9 mouse cellular contexts compared by ENCODE assay signal in the genomic region with DNA sequence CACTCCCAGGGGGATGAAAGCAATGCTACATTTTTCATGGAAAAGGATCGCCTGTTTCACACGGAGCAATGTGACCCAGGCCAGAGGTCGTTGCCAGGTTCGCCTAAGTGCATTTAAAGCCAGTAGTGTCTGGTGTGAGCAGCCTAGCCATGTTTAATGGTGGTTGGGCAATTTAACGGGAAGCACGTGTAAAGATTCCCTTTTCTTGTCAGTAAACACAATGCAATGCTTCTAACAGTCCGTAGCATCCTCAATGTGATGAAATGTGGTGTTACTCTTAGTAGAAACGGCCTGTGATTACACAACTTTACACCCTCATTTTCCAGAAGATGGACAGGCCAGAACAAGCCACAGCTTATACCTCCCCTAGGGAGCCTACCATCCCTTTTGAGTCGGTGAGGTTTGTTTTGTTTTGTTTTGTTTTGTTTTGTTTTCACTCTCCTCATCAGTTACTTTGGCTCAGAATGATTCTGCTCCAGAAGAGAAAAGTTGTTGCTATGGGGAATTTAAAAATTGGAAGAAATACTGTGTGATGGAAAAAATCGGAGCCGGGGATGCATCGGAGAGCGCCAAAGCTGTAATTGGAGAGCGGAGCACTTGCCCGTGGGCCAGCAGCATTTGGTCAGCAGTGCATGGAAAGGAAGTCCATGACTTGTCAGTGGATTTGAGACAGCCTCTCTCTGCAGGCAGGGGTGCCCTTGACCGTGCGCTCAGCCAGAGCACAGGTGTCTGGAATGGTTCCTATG.
A peak's percentile ranks its signal among the peaks of the same experiment; 100 is the strongest.
DNase-seq lines count a peak whose midpoint lies in the region; ATAC-seq lines count a peak whose summit lies in the region.
"Had no signal": no experiment of that assay in that cellular context is flagged by ENCODE, and none has a peak within 500 bp of the region (broad histone marks: within the 10 kb centered on the region; RNA-seq: fewer than 3 reads in every experiment).

No protein-coding gene starts in this region.

- no peaks in the 10 kb centered on the region for H3K27me3 ChIP-seq in hindbrain, embryonic 13.5 days
- no peaks in the 10 kb centered on the region for H3K27me3 ChIP-seq in hindbrain, embryonic 11.5 days (ENCODE audit: control insufficient read depth, insufficient read depth, low read length)
- H3K27me3 ChIP-seq in intestine, embryonic 16.5 days (replicated peaks; ENCODE audit: control insufficient read depth, insufficient read depth, low read length), result no peaks in the 10 kb centered on the region

- H3K4me2 ChIP-seq in hindbrain, embryonic 13.5 days, result no peak overlapping the region
- H3K4me2 ChIP-seq in hindbrain, embryonic 11.5 days (replicated peaks; ENCODE audit: low read depth, low read length), result no peak overlapping the region
- H3K4me2 ChIP-seq in intestine, embryonic 16.5 days (ENCODE audit: low read depth, low read length), result no peak overlapping the region

- H3K27ac ChIP-seq in hindbrain, embryonic 13.5 days, result 0 out of 2 replicates have a peak overlapping the region, but pooled peaks have one; percentile 19
- H3K27ac ChIP-seq in hindbrain, embryonic 11.5 days (ENCODE audit: low read depth, low read length), result no peak overlapping the region
- no peak overlapping the region for H3K27ac ChIP-seq in intestine, embryonic 16.5 days (ENCODE audit: low read length)
- H3K27ac ChIP-seq: liver, embryonic 14.5 days had no signal

- no peak for DNase-seq in hindbrain, embryonic 11.5 days (ENCODE audit: low spot score)
- peak; percentile 33 for DNase-seq in 3T3-L1 (ENCODE audit: low read depth, low spot score)
- DNase-seq in brain, adult 2 months (ENCODE audit: low read depth, low spot score), result peak; percentile 31
- DNase-seq in heart, postnatal 10 days, result peak; percentile 42 to 49
- no peak for DNase-seq in adrenal gland, adult 18-20 months (ENCODE audit: low spot score in 2 of 2)
- DNase-seq: right cerebral cortex, adult 18-20 months had no signal

- no peak overlapping the region for H3K9ac ChIP-seq in hindbrain, embryonic 13.5 days
- H3K9ac ChIP-seq in hindbrain, embryonic 11.5 days (ENCODE audit: low read depth, low read length), result no peak overlapping the region
- no peak overlapping the region for H3K9ac ChIP-seq in intestine, embryonic 16.5 days (ENCODE audit: low read depth, low read length)
- H3K9ac ChIP-seq: liver, embryonic 14.5 days had no signal

- no peak for ATAC-seq in hindbrain, embryonic 13.5 days (ENCODE audit: low FRiP score)
- ATAC-seq in hindbrain, embryonic 11.5 days (ENCODE audit: low FRiP score), result no peak
- ATAC-seq in intestine, embryonic 16.5 days, result no peak

- H3K9me3 ChIP-seq in hindbrain, embryonic 13.5 days, result no peaks in the 10 kb centered on the region
- no peaks in the 10 kb centered on the region for H3K9me3 ChIP-seq in hindbrain, embryonic 11.5 days (ENCODE audit: control insufficient read depth, low read length)
- H3K9me3 ChIP-seq in intestine, embryonic 16.5 days (ENCODE audit: control insufficient read depth, low read length), result no peaks in the 10 kb centered on the region

- intact Hi-C loops in heart, postnatal 10 days (cut with DNase I), result loop anchor here (10.0 kb wide), 1 partner anchor 318 kb away; no protein-coding TSS in a partner anchor

- H3K4me3 ChIP-seq in hindbrain, embryonic 13.5 days, result no peak overlapping the region
- no peak overlapping the region for H3K4me3 ChIP-seq in hindbrain, embryonic 11.5 days (ENCODE audit: low read depth, low read length)
- H3K4me3 ChIP-seq in intestine, embryonic 16.5 days (ENCODE audit: low read length), result no peak overlapping the region

- H3K36me3 ChIP-seq in hindbrain, embryonic 13.5 days, result no peaks in the 10 kb centered on the region
- no peaks in the 10 kb centered on the region for H3K36me3 ChIP-seq in hindbrain, embryonic 11.5 days (ENCODE audit: control insufficient read depth, insufficient read depth, low read length)
- H3K36me3 ChIP-seq in intestine, embryonic 16.5 days (ENCODE audit: control insufficient read depth, insufficient read depth, low read length), result no peaks in the 10 kb centered on the region

- H3K4me1 ChIP-seq in hindbrain, embryonic 13.5 days (replicated peaks), result peaks cover 10% of the 10 kb centered on the region
- no peaks in the 10 kb centered on the region for H3K4me1 ChIP-seq in hindbrain, embryonic 11.5 days (replicated peaks; ENCODE audit: control insufficient read depth, insufficient read depth, low read length)
- H3K4me1 ChIP-seq in intestine, embryonic 16.5 days (ENCODE audit: control insufficient read depth, insufficient read depth, low read length), result no peaks in the 10 kb centered on the region

- 55% methylated on average over 17 of the region's 17 CpGs for WGBS in hindbrain, embryonic 13.5 days
- 50% methylated on average over 17 of the region's 17 CpGs for WGBS in hindbrain, embryonic 11.5 days
- WGBS in intestine, embryonic 16.5 days, result 61% methylated on average over 17 of the region's 17 CpGs

Comparison
In these comparisons a context has a peak if more than half of its experiments do, and no peak if none do; other contexts are left out.
1. DNase-seq: peak in 3T3-L1 (single experiment), brain, adult 2 months (single experiment) and heart, postnatal 10 days (2 of 2); none in hindbrain, embryonic 11.5 days (single experiment) and adrenal gland, adult 18-20 months (0 of 2).